Mouse (Mus musculus) midbrain, embryonic 15.5 days (tissue): Measurements from ENCODE around the gene Slc25a34. TPM values are rescaled to one million over a fixed set of nuclear protein-coding genes. Genes with fewer than 3 reads are reported as not detected.

Experiments used
- ATAC-seq: fragments of 200-750 bp; cut with Nextera tagmentation; replicated peaks from 2 replicates; pipeline ENCODE4 v1.8.0; 2017; ENCODE audit warnings: moderate TSS enrichment
- H3K27ac ChIP-seq: fragments of 300-500 bp; sonication (generic); 2 replicates; pipeline ENCODE4 v1.5.1; 2015; ENCODE audit warnings: mild to moderate bottlenecking, inconsistent platforms
- H3K27me3 ChIP-seq: fragments of 300-500 bp; sonication (generic); replicated peaks from 2 replicates; pipeline ENCODE4 v1.6.1; 2015; ENCODE audit warnings: inconsistent platforms
- H3K36me3 ChIP-seq: fragments of 300-500 bp; sonication (generic); replicated peaks from 2 replicates; pipeline ENCODE4 v1.6.1; 2015; ENCODE audit warnings: inconsistent platforms
- H3K4me1 ChIP-seq: fragments of 300-500 bp; sonication (generic); 2 replicates; pipeline ENCODE4 v1.6.1; 2015; ENCODE audit warnings: inconsistent platforms
- H3K4me2 ChIP-seq: fragments of 300-500 bp; sonication (generic); 2 replicates; pipeline ENCODE4 v1.6.1; 2015; ENCODE audit warnings: inconsistent platforms, mild to moderate bottlenecking, moderate library complexity
- H3K4me3 ChIP-seq: fragments of 300-500 bp; sonication (generic); 2 replicates; pipeline ENCODE4 v1.5.1; 2015; ENCODE audit warnings: mild to moderate bottlenecking, inconsistent platforms
- H3K9ac ChIP-seq: fragments of 300-500 bp; sonication (generic); 2 replicates; pipeline ENCODE4 v1.6.1; 2015; ENCODE audit warnings: mild to moderate bottlenecking, inconsistent platforms
- H3K9me3 ChIP-seq: fragments of 300-500 bp; sonication (generic); 2 replicates; pipeline ENCODE4 v1.6.1; 2016; ENCODE audit warnings: inconsistent platforms
- WGBS: fragments of 180-500 bp; shearing (Covaris S2); methylation state at CpG from one replicate; pipeline ENCODE4 v1.1.7; 2015; ENCODE audit warnings: mixed read lengths; 5-methylcytosine and 5-hydroxymethylcytosine counted together
- polyA plus RNA-seq: library from polyadenylated mRNA; unstranded; fragments of >200 nt; fragmentation: Nextera tagmentation; extraction: Ambion mirVana; gene quantifications from 2 replicates; pipeline ENCODE4 v1.2.1, GENCODE M21; 2015

Gene Slc25a34
- polyA plus RNA-seq, 1 experiment from 2014 or later = 0.26 TPM

DNA sequence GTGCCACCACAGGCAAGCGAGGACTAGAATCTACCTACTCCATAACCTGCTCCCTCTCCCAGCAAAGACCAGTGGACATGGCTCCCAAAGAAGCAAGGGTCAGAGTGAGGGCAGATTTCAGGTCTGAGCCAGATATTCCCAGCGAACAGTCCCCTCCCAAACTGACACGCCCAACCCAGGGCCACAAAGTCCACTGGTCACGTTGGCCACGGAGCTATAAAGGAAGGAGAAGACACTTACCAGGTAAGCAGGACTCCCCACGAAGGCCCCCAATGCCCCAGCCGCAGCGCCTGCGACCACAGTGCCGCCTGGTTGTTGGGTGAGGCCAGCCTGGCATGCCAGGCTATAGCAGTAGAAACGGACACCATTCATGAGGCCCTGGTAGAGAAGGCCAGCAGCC lies 584 bp downstream of the Slc25a34 start:
- Histone ChIP-seq H3K4me2 (no peak overlapping the region), H3K4me1 (peaks cover 2% of the 10 kb centered on the region), H3K27ac (no peak overlapping the region), H3K9ac (no peak overlapping the region), H3K27me3 (no peaks in the 10 kb centered on the region), H3K9me3 (no peaks in the 10 kb centered on the region), H3K36me3 (peaks cover 16% of the 10 kb centered on the region), H3K4me3 (no peak overlapping the region)
- WGBS = 84% methylated on average over 11 of the region's 11 CpGs
- ATAC-seq = no peak

DNA sequence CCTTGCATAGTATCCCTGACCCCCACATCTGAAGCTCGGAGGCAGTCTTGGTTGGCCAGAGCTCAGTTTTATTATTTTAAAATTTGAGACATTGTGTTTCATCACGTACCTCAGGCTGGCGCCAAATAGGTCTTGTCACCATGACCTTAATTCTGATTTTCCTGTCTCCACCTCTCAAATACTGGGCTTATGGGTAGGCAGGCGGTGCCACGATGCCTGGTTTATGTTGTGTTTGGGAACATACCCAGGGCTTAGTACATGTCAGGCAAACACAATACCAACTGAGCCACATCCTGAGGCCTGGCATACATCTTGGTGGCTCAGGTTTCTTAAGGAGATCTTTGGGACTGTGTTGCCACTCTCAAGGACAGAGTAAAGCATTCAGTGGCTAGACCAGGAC lies 1.0 kb downstream of the Slc25a34 start:
- WGBS = 89% methylated on average over 5 of the region's 5 CpGs
- ATAC-seq = no peak
- H3K4me1 ChIP-seq = peaks cover 7% of the 10 kb centered on the region
- peaks cover 11% of the 10 kb centered on the region for H3K36me3 ChIP-seq
- 0 out of 2 replicates have a peak, but pooled peaks cover 4% of the 10 kb centered on the region for H3K27me3 ChIP-seq
- H3K9me3 ChIP-seq = no peaks in the 10 kb centered on the region
- no peak overlapping the region for H3K4me3 ChIP-seq
- no peak overlapping the region for H3K9ac ChIP-seq
- H3K27ac ChIP-seq = no peak overlapping the region
- H3K4me2 ChIP-seq = no peak overlapping the region

DNA sequence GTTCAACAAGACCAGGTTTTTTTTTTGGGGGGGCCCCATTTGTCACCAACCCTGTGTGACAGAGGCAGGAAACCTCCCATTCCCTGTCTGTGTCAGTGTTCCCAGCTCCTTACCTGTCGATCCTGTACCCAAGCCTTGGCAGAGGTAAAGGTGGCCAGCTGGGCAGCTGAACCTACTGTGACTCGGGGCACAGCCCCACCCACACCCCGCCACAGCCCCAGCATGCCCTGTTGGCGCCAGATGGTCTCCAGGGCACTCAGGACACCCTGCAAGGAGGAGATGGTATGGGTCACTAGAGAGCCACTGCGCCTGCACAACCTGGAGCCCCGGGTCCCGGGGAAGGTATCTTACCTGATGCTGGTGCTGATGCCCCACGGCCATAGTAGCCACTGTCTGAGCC lies 1.5 kb downstream of the Slc25a34 start:
- Histone ChIP-seq H3K4me2 (no peak overlapping the region), H3K27me3 (0 out of 2 replicates have a peak, but pooled peaks cover 8% of the 10 kb centered on the region), H3K27ac (no peak overlapping the region), H3K36me3 (peaks cover 11% of the 10 kb centered on the region; the same call in 1 of the 2 replicates), H3K9ac (no peak overlapping the region), H3K9me3 (no peaks in the 10 kb centered on the region), H3K4me1 (peaks cover 12% of the 10 kb centered on the region), H3K4me3 (no peak overlapping the region)
- 81% methylated on average over 8 of the region's 8 CpGs for whole genome bisulfite sequencing
- no peak for ATAC-seq

- Histone ChIP-seq H3K4me2 (no peak overlapping the region), H3K9ac (no peak overlapping the region), H3K4me3 (no peak overlapping the region), H3K36me3 (peaks cover 4% of the 10 kb centered on the region; the same call in 1 of the 2 replicates), H3K27me3 (0 out of 2 replicates have a peak, but pooled peaks cover 8% of the 10 kb centered on the region), H3K27ac (no peak overlapping the region), H3K9me3 (no peaks in the 10 kb centered on the region), H3K4me1 (peaks cover 12% of the 10 kb centered on the region)
- WGBS = 87% methylated on average over 8 of the region's 8 CpGs
- ATAC-seq = no peak
These were observed 2.3 kb downstream of the Slc25a34 start for GRCm38 (mm10) chr4:141621297-141621696.

DNA sequence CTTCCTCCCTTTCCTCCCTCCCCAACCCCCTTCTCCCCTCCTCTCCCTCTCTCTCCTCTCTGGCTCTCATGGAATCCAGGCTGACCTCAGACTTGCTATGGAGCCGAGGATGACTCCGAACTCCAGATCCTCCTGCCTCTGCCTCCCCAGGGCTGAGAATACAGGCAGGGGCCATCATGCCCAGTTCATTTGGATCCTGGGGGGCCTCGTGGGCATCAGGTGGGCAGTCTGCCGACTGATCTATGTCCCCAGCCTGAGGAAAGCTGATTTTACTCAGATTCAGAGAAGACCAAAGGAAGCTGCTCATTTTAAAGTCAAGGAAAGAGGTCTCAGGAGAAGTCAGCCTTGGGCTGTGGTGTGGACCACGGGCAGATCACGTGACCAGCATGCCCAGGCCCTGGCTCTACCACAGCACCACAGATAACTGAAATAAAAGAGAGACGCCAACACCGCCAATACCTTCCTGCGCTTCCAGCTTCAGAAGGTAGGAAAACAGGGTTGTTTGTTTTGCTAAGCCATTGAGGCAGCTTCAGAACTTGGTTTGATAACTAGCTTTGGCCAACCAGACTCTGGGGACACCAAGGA lies 4.2 kb downstream of the Slc25a34 start:
- H3K27me3 ChIP-seq = 0 out of 2 replicates have a peak, but pooled peaks cover 8% of the 10 kb centered on the region
- peaks cover 12% of the 10 kb centered on the region for H3K4me1 ChIP-seq
- no peak overlapping the region for H3K4me2 ChIP-seq
- H3K27ac ChIP-seq = no peak overlapping the region
- no peak overlapping the region for H3K9ac ChIP-seq
- H3K9me3 ChIP-seq = no peaks in the 10 kb centered on the region
- no peak overlapping the region for H3K4me3 ChIP-seq
- ATAC-seq = no peak
- 82% methylated on average over 9 of the region's 9 CpGs for WGBS
- no peaks in the 10 kb centered on the region for H3K36me3 ChIP-seq

GRCm38 (mm10) chr4:141618565-141619243 lies 4.9 kb downstream of the Slc25a34 start, which contains the start of gene Tmem82:
Tmem82 (minus strand) TSS chr4:141618633.
- H3K36me3 ChIP-seq = no peaks in the 10 kb centered on the region
- no peak within 1 kb of the TSS for H3K9ac ChIP-seq
- peak within 1 kb of the TSS; percentile 35 for H3K4me2 ChIP-seq
- H3K27ac ChIP-seq = no peak within 1 kb of the TSS
- 0 out of 2 replicates have a peak, but pooled peaks have one; percentile 17 for ATAC-seq
- 26% methylated on average over 20 of the region's 20 CpGs for WGBS
- peaks cover 12% of the 10 kb centered on the region for H3K4me1 ChIP-seq
- 0 out of 2 replicates have a peak, but pooled peaks cover 8% of the 10 kb centered on the region for H3K27me3 ChIP-seq
- peak within 1 kb of the TSS; percentile 16; the same call in 1 of the 2 replicates for H3K4me3 ChIP-seq
- no peaks in the 10 kb centered on the region for H3K9me3 ChIP-seq

- Histone ChIP-seq H3K4me3 (peak overlapping the region; percentile 16; the same call in 1 of the 2 replicates), H3K27ac (no peak overlapping the region)
- no peak for ATAC-seq
These were observed 5.6 kb downstream of the Slc25a34 start for GRCm38 (mm10) chr4:141617863-141618564.

DNA sequence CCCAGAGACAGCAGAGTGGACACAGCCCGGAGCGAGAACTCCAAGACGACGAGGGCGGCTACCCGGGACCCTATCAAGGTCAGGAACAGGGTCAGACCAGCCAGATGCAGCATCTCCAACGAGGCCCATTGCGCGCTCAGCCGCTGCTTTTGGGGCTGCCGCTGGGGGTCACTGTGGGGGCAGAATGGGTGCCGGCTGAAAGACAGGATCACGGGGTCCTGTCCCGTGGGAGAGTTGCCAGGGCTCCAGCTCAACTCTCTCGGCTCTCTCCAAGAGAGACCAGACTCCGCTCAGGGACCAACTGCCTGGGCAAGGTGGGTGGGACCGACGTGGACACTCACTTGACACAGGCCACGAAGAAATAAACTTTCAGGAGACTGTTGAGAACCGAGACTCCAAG lies 6.3 kb downstream of the Slc25a34 start:
- ATAC-seq = 0 out of 2 replicates have a peak, but pooled peaks have one; percentile 38
- peak overlapping the region; percentile 16; the same call in 1 of the 2 replicates for H3K4me3 ChIP-seq
- H3K4me1 ChIP-seq = peaks cover 12% of the 10 kb centered on the region
- 0 out of 2 replicates have a peak, but pooled peaks cover 8% of the 10 kb centered on the region for H3K27me3 ChIP-seq
- WGBS = 5% methylated on average over 20 of the region's 20 CpGs
- peak overlapping the region; percentile 35 for H3K4me2 ChIP-seq
- no peaks in the 10 kb centered on the region for H3K9me3 ChIP-seq
- H3K27ac ChIP-seq = no peak overlapping the region
- H3K9ac ChIP-seq = no peak overlapping the region
- no peaks in the 10 kb centered on the region for H3K36me3 ChIP-seq

More at GRCm38 (mm10) chr4:141617863-141618564, 5.6 kb downstream of the Slc25a34 start:
- H3K36me3 ChIP-seq = no peaks in the 10 kb centered on the region
- peak overlapping the region; percentile 35 for H3K4me2 ChIP-seq
- H3K4me1 ChIP-seq = peaks cover 12% of the 10 kb centered on the region
- no peak overlapping the region for H3K9ac ChIP-seq
- no peaks in the 10 kb centered on the region for H3K9me3 ChIP-seq
- 0 out of 2 replicates have a peak, but pooled peaks cover 8% of the 10 kb centered on the region for H3K27me3 ChIP-seq
- WGBS = 11% methylated on average over 22 of the region's 22 CpGs

DNA sequence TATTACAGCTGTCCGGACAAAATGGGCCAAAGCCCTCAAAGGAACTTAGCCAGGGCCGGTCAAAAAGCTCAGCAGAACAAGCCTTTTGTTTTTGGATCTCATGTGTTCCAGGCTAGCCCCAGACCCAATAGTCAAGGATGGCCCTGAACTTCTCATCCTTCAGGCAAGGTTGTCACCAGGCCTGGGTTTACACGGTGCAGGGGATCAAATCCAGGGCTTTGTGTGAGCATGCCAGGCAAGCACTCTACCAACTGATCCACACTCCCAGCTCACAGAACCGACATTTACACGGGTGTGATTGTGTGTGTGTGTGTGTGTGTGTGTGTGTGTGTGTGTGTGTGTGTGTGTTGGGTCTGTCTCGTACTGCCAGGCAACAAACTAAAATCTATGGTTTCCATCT lies 6.8 kb downstream of the Slc25a34 start:
- H3K9me3 ChIP-seq = no peaks in the 10 kb centered on the region
- H3K4me1 ChIP-seq = peaks cover 12% of the 10 kb centered on the region
- H3K4me2 ChIP-seq = no peak overlapping the region
- no peak overlapping the region for H3K27ac ChIP-seq
- no peaks in the 10 kb centered on the region for H3K36me3 ChIP-seq
- no peak overlapping the region for H3K4me3 ChIP-seq
- 72% methylated on average over 6 of the region's 6 CpGs for WGBS
- no peak for ATAC-seq
- H3K27me3 ChIP-seq = 0 out of 2 replicates have a peak, but pooled peaks cover 8% of the 10 kb centered on the region
- no peak overlapping the region for H3K9ac ChIP-seq

- no peak overlapping the region for H3K27ac ChIP-seq
- no peaks in the 10 kb centered on the region for H3K36me3 ChIP-seq
- H3K4me3 ChIP-seq = no peak overlapping the region
- H3K9me3 ChIP-seq = no peaks in the 10 kb centered on the region
- ATAC-seq = no peak
- 0 out of 2 replicates have a peak, but pooled peaks cover 8% of the 10 kb centered on the region for H3K27me3 ChIP-seq
- peaks cover 12% of the 10 kb centered on the region for H3K4me1 ChIP-seq
- H3K9ac ChIP-seq = no peak overlapping the region
- no peak overlapping the region for H3K4me2 ChIP-seq
- 82% methylated on average over 10 of the region's 14 CpGs for WGBS
These were observed 8.7 kb downstream of the Slc25a34 start for GRCm38 (mm10) chr4:141614946-141615345.

GRCm38 (mm10) chr4:141609538-141609937 lies 14.1 kb downstream of the Slc25a34 start:
- Histone ChIP-seq H3K4me3 (no peak overlapping the region), H3K9ac (no peak overlapping the region), H3K36me3 (no peaks in the 10 kb centered on the region), H3K27ac (no peak overlapping the region), H3K27me3 (no peaks in the 10 kb centered on the region), H3K4me1 (no peaks in the 10 kb centered on the region), H3K4me2 (no peak overlapping the region), H3K9me3 (no peaks in the 10 kb centered on the region)
- WGBS = 81% methylated on average over 6 of the region's 6 CpGs
- ATAC-seq = no peak

DNA sequence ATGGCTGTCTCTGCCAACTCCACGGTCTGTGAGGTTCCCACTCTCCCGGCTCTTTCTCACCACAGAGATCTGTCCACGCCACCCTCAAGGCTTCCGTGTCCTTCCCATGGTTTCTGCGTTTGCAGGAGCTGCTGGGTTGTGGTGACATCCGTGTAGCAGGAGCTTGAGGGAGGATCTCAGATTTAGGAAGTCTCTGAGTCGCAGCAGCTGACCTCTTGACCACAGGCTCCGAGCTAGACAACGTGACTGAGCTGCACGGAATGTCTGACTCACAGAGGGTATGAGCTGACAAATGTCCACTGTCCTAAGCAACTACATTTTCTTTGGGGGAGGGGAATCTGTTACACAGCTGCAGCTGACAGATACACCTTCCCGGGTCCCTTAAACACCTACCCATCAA lies 17.8 kb downstream of the Slc25a34 start, which contains the start of gene Fblim1:
Gene Fblim1, minus strand, starts transcription at position 236 of the 400 bp plus-strand sequence.
- H3K27ac ChIP-seq = no peak within 1 kb of the TSS
- H3K9me3 ChIP-seq = no peaks in the 10 kb centered on the region
- WGBS = 90% methylated on average over 11 of the region's 11 CpGs
- H3K9ac ChIP-seq = no peak within 1 kb of the TSS
- ATAC-seq = no peak
- no peaks in the 10 kb centered on the region for H3K36me3 ChIP-seq
- H3K4me3 ChIP-seq = no peak within 1 kb of the TSS
- no peaks in the 10 kb centered on the region for H3K27me3 ChIP-seq
- no peaks in the 10 kb centered on the region for H3K4me1 ChIP-seq
- H3K4me2 ChIP-seq = no peak within 1 kb of the TSS
